Mouse (Mus musculus) lung, adult 2 months (tissue): ENCODE data around the gene Cabin1. TPM values are rescaled to one million over a fixed set of nuclear protein-coding genes. Genes with fewer than 3 reads are reported as not detected.
"Not testable (repeated sequence)": the region's sequence is repeated elsewhere in the genome, so short reads cannot be mapped to it uniquely, and the experiment has no call there.

Experiments
- DNase-seq: peaks from one replicate; pipeline ENCODE4 v3.0.0; 2022
- H3K4me1 ChIP-seq: fragments of 200-500 bp; 2 replicates; pipeline ENCODE4 v1.6.1; 2011; ENCODE audit warnings: low read length; ENCODE audit not compliant: control insufficient read depth, insufficient read depth
- H3K4me3 ChIP-seq: fragments of 200-500 bp; replicated peaks from 2 replicates; pipeline ENCODE3; 2011; ENCODE audit warnings: low read depth, mild to moderate bottlenecking, control low read depth, low read length; ENCODE audit errors: extremely low read depth
- CTCF ChIP-seq: fragments of 200-500 bp; IDR thresholded peaks from 2 replicates; pipeline ENCODE4 v1.5.1; 2011; ENCODE audit warnings: mild to moderate bottlenecking, low read length, control low read depth; ENCODE audit not compliant: insufficient read depth
- POLR2A ChIP-seq: fragments of 200-500 bp; IDR thresholded peaks from 2 replicates; pipeline ENCODE4 v1.6.1; 2011; ENCODE audit warnings: low read depth, mild to moderate bottlenecking, control low read depth, low read length, borderline replicate concordance; ENCODE audit errors: extremely low read depth
- WGBS: fragments of 180-500 bp; shearing (Covaris S2); methylation state at CpG from one replicate; pipeline ENCODE4 v1.1.7; 2018; 5-methylcytosine and 5-hydroxymethylcytosine counted together
- polyA plus RNA-seq: library from polyadenylated mRNA; depleted of rRNA; stranded (reverse); fragments of >200 nt; gene quantifications from 2 replicates; pipeline ENCODE4 v1.2.3, GENCODE M21; 2012

The Cabin1 gene
- polyA plus RNA-seq, 1 experiment = 53.6 TPM

DNA sequence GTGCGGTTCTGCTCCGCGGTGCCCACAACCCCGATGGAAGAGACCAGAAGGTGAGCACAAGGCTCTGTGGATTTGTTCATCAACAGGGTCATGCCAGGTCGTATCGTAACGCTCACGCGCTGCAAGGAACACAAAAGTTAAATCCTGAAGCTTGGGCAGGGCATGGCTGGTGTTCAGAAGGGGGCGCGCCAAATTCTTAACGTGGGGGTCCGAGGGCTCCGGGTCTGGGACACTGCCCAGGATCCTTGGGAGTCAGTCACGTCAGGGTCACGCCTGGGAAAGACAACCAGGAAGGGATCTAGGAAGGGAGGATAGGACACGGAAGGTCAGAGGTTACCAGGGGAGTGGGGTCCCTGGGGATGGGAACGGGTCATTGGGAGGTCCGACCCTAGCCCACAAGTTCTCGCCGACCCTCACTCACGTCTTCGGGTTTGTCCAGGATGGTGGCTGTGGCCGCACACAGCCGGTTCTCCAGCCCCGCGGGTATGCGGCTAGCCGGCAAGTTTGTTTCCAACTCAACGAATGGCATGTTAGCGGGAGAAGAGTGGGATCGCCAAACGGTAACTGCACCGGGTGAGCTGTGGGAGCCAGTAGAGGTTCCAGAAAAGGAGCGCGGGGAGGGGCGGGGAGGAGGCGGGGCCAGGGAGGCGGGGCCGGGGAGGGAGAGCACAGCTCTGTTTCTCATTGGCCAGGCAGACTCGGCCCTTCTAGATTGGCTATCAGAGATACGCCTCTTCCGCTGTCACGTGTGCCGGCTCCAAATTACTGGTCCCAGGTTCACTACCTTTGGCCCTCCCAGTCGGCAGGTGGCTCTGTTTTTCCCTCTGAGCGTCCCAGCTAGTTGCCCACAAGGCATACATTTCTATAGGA lies 8.9 kb upstream of the Cabin1 start, which contains the start of gene Ddt:
Gene Ddt (minus strand): TSS at position 620 of the 870 bp plus-strand sequence.
- Histone ChIP-seq H3K4me3 (peak within 1 kb of the TSS; percentile 82), H3K4me1 (peaks cover 4% of the 10 kb centered on the region; the same call in 1 of the 2 replicates)
- peak; percentile 76 for DNase-seq
- TF ChIP-seq CTCF = peak; percentile 27; the same call in 1 of the 2 replicates
- TF ChIP-seq POLR2A = peak; percentile 85; the same call in 1 of the 2 replicates
- WGBS = under 1% methylated on average over 47 of the region's 47 CpGs

DNA sequence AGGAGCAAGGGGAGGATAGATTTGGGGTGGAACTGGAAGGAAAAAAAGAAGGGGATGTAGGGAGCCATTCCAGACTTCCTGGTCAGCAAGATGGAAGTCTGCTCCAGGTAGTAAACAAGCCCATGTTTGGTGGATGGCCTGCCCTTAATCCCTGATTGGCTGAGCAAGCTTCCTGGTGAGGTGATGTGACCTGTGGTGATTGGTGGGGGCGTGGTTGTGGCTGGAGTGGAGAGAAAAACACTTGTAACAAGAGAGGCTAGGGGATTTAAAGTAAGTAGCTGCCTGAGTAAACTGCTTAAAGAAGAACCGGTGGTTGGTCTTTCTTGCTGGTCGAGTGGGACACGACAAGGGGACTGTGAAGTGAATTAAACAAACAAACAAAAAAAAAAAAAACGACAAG lies 3.6 kb upstream of the Cabin1 start:
- not testable (repeated sequence) for DNase-seq, H3K4me3 ChIP-seq, H3K4me1 ChIP-seq
- 29% methylated on average over 5 of the region's 5 CpGs for WGBS

DNA sequence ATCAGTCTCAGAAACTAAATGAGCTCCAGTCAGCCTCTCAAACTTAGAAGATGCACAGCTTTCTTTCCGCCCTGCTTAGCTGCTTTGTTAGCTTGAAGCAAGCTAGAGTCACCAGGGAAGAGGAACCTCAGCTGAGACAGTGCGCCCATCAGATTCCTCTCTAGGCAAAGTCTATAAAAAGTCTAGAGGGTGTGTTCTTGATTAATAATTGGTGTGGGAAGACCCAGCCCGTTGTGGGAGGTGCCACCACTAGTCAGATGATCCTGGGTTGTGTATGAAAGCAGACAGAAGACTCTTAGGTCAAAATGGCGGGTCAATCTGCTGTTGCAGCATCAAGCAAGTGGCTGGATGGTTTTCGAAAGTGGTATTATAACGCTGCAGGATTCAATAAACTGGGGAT lies 2.7 kb upstream of the Cabin1 start:
- 84% methylated on average over 6 of the region's 6 CpGs for WGBS
- no peak for DNase-seq
- Histone ChIP-seq H3K4me3 (no peak overlapping the region), H3K4me1 (0 out of 2 replicates have a peak, but pooled peaks cover 4% of the 10 kb centered on the region)
- no peak for TF ChIP-seq POLR2A
- no peak for TF ChIP-seq CTCF

DNA sequence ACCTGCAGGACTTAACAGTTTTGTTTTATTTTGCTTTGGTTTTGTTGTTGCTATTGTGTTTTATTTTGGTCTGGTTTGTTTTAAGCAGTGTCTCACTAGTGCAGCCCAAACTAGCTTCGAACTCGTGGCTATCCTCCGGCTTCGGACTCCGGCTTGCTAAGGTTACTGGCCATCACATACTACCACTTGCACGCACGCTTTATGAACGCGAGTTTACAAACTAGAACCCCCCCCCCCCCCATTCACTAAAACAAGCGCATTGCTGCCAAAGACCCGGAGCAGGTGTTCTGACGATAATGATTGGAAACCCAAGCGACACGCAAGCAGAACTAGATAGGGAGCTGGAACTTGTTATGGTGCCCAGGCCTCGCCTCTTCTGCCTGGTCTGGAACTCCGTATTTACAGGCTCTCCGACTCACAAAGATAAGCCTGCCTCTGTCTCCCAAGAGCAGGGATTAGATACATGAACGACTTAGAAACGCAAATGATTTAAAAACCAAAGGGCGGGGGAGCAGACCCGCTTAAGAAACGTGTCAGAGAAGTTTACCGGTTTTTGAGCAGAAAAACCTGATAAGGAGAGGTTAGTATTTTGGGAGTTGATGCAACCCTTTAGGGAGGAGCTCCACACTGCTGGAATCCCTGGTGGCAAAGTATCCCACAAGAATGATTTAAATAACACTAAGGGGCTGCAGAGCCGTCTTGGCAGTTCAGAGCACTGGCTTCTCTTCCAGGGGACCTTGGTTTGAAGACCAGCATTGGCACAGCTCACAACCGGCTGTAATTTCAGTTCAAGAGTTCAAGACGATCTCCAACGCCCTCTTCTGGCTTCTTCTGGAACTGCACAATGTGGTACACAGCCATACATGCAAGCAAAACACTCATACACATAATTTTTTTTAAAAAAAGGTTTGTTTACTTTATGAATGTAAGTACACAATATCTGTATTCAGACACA lies 655 bp upstream of the Cabin1 start:
- WGBS = under 1% methylated on average over 27 of the region's 27 CpGs
- TF ChIP-seq CTCF (peak; percentile 34; the same call in 1 of the 2 replicates), POLR2A (no peak)
- peak; percentile 47 for DNase-seq
- 0 out of 2 replicates have a peak, but pooled peaks cover 4% of the 10 kb centered on the region for H3K4me1 ChIP-seq
- H3K4me3 ChIP-seq = peak overlapping the region; percentile 85

DNA sequence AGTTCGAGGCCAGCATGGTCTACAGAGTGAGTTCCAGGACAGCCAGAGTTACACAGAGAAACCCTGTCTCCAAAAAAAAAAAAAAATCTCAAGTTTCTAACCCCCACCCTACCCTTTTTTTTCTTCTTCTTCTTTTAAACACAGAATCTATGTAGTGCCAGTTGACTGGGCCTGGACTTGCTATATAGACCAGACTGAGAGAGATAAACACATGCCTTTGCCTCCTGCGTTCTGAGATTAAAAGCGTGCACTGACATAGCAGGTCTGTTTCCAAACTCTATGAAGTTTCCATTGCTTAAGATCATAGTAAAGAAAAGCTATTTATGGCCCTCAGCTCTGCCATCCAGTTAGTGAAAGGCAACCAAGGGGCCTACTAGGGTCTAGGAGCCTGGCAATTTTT lies 1.7 kb downstream of the Cabin1 start:
- no peak for TF ChIP-seq CTCF
- TF ChIP-seq POLR2A = no peak
- no peak for DNase-seq
- H3K4me1 ChIP-seq = 0 out of 2 replicates have a peak, but pooled peaks cover 4% of the 10 kb centered on the region
- H3K4me3 ChIP-seq = no peak overlapping the region
- WGBS = 90% methylated on average over 3 of the region's 3 CpGs

DNA sequence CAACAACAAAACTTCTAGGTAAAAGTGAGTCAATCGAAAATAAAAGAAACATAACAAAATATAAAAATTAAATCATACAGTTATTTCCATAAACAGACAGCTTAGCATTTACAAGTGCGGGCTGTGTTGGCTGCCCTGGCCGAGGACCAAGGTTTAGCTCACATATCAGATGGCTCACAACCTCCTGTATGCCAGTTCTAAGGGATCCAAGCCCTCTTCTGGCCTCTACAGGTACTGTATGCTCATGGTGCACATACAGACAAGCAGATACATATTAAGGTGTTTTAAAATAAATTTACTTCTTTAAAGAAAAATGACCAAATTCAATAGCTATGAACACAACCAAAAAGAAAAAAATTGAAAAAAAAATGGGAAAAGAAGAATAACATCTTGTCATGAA lies 3.8 kb downstream of the Cabin1 start:
- WGBS = 96% methylated on average over 3 of the region's 3 CpGs
- Histone ChIP-seq H3K4me1 (0 out of 2 replicates have a peak, but pooled peaks cover 4% of the 10 kb centered on the region), H3K4me3 (no peak overlapping the region)
- DNase-seq = no peak
- TF ChIP-seq POLR2A (no peak), CTCF (no peak)

DNA sequence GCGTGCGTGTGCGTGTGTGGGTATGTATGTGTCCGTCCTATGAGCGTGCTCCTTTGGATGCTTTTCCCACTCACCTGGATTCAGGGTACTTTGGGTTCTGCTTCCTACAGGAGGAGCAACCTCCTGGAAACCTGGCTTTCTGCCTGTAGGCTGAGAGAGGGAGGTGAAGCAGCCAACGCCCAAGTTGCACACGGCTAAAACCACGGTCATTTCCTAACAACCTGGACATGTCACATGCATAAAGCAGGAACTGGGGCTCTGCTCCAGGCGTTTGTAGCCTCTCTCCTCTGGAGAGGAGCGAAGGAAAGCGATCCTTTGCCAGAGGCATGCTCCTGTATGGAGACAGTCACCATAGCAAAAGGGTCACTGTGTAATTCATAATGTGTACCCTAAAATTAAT lies 7.4 kb downstream of the Cabin1 start:
- Histone ChIP-seq H3K4me3 (no peak overlapping the region), H3K4me1 (no peaks in the 10 kb centered on the region)
- WGBS = 82% methylated on average over 11 of the region's 11 CpGs
- TF ChIP-seq CTCF (no peak), POLR2A (no peak)
- no peak for DNase-seq

DNA sequence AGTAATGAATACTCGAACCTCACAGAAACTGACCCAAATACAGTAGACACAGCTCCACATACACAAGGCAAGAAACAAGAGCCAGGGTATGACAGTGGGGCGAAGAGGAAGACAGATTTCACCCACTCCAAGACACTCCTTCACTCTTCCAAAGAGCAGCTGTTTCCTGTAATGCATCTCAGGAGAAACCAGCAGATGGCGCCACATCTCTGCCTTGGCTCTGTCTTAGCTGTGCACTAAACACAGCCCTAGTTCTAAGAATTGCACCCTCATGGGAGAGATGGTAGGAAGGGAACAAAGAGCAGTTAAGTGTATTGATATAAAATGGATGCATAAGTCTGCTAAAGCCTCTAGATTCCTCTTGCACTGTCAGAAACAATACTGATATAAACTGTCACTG lies 20.1 kb downstream of the Cabin1 start:
- TF ChIP-seq CTCF = peak; percentile 87
- no peak for TF ChIP-seq POLR2A
- Histone ChIP-seq H3K4me3 (no peak overlapping the region), H3K4me1 (no peaks in the 10 kb centered on the region)
- 40% methylated on average over 3 of the region's 3 CpGs for WGBS
- peak; percentile 75 for DNase-seq

DNA sequence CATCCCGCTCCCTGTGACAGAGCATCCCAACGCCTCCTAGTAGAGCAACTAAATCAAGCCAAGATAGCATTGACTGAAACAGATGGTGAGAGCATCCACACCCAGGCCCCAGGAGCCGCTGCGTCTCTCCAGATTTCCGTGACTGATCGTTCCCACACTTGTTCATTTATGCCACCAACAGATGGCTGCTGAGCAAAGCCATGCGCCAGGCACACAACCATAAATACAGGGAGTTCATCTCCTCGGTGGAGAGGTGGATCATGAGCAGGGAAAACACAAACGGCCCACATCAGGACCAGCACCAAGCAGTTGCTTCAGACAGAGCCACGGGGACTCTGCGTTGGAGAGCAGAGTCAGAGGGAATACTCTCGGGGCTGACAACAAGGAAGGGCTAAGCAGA lies 20.8 kb downstream of the Cabin1 start:
- no peak for DNase-seq
- no peak overlapping the region for H3K4me3 ChIP-seq
- TF ChIP-seq POLR2A = no peak
- TF ChIP-seq CTCF = no peak
- H3K4me1 ChIP-seq = no peaks in the 10 kb centered on the region
- 90% methylated on average over 12 of the region's 12 CpGs for WGBS

DNA sequence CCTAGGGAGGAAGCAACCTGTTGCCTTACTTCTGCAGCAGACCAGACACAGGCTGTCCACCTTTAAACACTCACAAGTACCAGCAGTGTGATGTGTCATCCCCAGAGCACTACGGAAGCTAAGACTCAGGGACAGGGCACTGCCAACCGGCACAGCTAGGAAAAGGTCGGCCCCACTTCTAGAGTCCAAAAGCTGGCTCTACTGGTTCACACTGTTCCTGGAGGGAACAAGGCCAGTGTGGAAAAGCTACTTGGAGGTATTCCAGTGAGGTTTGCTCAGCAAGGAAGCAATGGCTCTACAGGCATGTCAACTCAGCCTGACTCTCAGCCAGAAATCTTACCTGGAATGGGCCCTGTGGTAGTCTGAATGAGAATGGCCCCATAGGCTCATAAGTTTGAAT lies 23.3 kb downstream of the Cabin1 start:
- Histone ChIP-seq H3K4me3 (no peak overlapping the region), H3K4me1 (no peaks in the 10 kb centered on the region)
- WGBS = 89% methylated on average over 3 of the region's 3 CpGs
- DNase-seq = no peak
- TF ChIP-seq CTCF (no peak), POLR2A (no peak)
